Mouse (Mus musculus) right cerebral cortex, postnatal 36 days (tissue): ENCODE measurements around the gene Pappa.
A peak's percentile ranks its signal among the peaks of the same experiment; 100 is the strongest.

Experiments used
- DNase-seq, 2 experiments: peaks; one replicate each; pipeline ENCODE4 v3.0.0; 2022; ENCODE audit warnings: low spot score in 2 of 2, mixed read lengths in 1 of 2

Gene Pappa

DNA sequence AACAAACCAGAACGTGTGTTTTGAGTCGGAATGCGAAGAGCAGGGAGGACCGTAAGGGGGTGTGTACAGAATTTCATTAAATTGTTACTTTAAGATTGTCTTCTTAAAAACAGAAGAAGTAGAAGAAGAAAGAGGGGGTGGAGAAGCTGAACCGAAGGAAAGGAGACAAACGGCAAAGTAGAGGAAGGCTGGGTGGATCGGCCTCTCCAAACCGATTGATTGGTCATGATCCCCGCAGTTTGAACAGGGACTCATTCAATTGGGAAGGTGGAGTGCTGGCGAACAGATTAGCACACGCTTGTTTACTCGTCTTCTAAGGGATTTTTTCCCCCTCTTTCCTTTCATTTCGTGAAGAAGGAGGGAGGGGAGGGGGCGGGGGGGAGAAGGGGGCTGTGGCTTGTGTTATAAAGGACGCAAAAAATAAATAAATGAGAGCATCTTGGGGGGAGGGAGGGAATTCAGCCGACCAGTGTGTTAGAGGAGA lies at the start of gene Pappa:
TSS of gene Pappa (plus strand) at position 434 of the 484 bp plus-strand sequence.
- no peak for DNase-seq

DNA sequence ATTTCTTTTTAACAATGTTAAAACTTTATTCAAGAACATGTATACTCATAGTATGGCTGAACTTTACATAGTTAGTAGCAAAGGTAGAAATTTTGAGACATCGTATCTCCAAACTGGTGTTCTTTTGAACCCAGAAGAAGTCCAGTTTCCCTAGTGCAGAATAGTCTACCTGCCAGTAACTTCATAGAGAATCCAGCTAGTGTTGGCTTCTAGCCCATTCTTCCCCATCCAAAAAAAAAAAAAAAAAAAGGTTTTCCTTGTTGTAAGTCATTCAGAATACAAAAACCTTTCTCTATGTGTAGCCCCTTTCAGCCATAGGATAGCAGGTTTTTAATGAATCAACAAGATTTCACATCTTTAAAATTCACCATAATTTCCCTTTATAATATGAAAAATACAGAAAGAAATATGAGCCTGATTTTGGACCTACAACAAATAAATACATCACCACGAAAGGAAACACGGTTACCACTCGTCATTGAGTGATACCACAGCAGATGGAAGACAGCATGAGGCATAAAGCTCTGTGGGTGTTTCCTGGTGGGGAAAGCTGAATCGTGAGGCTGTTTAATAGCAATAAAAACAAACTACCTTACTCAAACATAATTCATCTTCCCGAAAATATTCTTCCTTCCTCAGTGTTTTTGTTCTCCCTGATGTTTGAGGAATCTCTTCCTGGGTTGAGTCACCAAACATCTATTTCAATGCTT lies 45.9 kb upstream of the Pappa start:
- peak in 1 of 2 experiments; percentile 1 for DNase-seq

DNA sequence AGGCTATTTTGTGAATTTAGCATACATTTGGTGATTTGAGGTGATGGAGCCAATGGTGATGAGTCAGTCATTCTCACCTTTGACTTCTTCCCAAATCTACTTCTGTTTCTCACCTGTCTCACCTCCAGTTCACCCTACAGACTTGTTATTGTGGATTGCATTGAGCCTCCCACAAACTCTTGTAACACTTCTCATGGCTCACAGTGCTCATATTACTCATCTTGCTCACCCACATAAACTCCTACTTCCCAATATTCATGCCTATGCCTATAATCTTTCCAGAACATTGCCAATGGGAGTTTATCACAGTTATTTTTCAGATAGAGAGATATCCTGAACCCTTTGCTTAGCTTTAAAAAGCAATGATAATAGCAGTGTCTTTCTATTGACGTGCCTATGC lies 37.1 kb upstream of the Pappa start:
- DNase-seq, result no peak

DNA sequence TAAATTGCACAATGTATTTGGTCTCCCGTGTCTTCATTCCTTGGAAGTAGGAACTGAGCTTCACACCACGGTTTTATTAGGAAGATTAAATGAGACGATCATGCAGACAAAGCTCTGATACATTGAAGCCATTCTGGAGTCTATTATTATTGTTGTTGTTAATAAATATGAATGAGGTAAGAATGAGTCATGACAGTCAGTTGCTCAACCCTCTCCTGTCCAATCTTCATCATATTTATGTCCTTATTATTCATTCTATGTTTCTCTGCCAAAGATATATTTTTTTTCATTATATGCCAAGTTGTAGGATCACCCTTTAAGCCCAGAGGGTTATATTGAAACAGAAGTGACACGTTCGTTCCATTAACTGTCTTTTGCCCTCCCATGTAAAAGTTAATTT lies 36.4 kb upstream of the Pappa start:
- no peak for DNase-seq

DNA sequence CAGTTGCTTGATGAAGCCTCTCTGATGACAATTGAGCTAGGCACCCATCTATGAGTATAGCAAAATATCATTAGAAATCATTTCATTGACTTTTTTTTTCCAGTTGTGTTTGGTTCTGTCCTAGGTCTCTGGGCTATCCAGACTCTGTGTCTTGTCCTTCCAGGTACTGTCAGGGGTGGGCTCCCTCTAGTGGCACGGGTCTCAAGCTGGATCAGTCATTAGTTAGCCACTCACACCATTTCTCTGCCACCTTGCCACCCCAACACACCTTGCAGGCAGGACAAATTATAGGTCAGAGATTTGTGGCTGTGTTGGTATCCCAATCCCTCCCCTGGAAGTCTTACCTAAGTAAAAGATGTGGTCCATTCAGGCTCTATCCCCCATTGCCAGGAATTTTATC lies 31.8 kb upstream of the Pappa start:
- DNase-seq, result no peak

DNA sequence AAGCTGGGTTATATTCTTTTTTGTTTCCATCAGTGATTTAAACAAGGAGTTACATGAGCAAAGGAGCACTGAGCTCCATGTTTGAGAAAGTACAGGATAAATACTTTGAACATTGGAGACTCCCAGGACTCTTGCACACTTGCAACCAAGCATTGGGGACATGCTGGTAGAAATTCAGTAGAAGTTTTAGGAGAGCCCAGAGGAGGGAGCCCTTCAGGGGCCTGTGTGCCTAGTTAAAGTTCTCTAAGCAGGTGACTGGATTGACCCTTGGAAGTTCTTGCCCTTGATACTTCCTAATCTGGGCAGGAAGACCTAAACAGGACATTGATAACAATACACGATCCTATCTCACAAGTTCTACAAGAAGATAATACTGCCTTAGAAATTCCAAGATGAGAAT lies 3.6 kb upstream of the Pappa start:
- no peak for DNase-seq

DNA sequence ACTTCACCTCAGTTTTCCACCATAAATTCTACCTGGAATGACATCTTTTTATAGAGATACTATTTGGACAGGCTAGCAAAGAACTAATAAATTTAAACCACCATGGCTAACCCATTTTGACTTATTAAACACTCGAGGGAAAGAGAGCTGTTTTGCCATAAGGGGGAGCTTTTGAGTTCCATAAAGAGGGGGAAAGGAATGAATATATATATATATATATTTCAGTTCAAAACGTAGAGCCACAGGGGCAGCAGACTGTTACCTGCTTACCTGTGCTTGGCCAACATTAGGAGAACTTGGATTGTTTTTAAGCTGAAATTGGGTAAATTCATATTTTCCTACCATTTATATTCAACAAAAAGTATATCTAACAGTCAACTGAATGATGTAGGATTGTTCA lies 1.1 kb upstream of the Pappa start:
- no peak for DNase-seq

DNA sequence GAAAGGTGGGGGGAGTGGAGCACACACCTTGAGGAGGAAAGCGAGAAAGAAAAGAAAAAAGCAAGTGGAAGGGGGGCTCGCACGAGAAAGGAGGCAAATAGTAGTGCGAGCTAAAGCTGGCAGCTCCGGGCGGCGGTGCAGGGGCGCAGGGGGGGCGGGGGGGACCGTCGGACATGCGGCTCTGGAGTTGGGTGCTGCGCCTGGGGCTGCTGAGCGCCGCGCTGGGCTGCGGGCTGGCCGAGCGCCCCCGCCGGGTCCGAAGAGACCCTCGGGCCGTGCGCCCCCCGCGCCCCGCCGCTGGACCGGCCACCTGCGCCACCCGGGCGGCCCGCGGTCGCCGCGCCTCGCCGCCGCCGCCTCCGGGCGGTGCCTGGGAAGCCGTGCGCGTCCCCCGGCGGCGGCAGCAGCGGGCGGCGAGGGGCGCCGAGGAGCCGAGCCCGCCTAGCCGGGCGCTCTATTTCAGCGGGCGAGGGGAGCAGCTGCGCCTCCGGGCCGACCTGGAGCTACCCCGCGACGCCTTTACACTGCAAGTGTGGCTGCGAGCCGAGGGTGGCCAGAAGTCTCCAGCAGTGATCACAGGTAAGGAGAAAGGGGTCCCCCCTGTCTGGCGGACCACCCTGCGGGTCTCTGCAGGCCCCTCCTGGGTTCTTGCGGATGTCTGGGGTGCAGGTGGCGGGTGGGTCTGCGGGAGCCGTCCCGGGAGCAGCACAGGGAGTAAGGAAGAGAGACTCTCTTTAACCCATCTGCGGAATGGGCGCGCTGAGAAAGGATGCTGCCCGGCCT lies 586 bp downstream of the Pappa start:
- no peak for DNase-seq

DNA sequence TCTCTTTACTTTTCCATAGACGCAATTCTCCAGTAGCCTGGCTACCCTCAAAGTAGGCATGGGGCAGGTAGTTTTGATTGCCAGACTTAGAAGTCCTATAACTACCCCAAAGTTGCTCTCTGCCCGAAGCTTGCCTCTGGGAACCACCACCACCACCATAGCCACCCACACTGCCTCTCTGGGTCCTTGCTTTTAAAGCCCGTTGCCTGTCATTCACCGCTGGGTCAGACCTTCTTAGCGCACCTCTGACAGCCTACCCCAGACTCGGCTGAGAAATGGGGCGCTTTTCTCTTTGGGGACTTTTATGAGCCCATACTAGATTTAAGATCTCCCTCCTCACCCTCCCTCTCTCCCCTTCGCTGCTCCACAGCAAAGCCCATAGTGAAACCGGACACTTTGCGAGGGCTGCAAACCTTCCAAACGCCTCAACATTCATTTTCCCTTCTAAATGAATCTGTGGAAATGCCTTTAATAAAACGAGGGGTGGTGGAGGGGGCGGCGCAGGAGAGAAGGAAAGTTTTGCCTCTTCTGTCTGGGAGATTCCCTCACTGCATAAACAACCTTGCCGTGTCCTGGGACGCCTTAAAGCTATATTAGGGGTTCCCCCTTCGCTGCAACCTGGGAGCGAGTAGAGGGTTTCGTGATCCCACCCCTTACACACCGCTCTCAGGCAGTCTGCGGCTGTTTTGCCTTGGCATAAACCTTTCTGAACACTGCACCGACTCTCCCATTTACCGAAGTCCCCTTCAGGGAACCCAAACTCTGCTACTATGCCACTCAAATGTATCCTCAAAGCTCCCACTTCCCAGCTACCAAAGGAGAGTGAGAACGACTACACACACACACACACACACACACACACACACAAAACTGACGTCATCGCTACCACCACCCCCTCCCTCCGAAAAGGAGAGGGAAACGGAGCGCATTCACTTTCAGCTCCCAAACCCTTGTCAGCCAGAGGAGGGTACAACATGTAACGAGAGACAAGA lies 1.7 kb downstream of the Pappa start:
- no peak for DNase-seq

DNA sequence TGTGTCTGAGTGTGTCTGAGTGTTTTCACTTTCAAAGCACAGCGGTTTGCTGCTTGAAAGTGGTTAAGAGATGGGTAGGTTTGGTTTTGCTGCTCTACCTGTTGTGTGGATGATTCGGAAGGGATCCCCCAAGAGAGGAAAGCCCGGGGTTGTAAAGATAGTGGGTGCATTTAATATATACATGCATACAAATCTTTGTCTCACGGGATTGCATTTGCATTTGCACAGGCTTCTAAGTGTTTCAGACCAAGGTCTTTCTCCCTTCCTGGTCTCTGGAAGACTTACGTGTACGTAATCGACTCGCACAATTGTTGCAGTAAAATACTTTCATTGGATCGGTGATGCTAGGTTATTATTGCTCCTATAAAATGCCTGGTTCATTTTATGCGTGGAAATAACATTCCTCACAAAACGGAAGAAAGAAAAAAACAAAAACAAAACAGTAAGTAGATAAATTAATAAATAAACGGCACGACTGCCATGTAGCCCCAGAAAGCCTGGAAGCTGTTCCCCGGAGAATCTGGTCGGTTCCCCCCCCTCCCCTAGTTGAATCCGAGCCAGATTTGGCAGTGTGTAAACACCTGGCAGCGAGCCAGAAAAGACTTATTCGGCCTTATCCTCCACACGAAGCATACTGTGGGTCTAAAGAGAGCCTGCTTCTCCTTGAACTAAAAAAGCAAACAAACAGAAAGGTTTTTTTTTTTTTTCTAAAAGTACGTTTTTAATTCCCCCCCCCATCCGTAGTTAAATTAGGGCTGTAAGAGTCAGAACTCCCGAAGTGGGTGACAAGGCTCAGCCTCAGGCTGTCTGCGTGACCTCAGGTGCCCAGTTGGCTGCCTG lies 2.7 kb downstream of the Pappa start:
- DNase-seq, result no peak

DNA sequence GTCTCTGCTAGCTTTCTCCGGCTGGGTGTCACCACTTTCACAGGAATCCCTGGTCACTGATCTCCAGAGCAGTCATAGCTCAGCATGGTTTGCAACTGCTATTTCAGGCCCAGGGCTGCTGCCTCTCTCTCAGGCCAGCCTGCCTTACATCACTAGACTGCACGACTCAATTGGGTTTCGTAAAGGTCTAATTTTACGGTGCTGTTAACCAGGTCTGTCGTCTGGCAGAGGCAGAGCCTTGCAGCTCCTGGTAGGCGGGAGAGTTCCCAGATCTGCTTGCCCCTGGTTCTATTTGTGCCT lies 3.3 kb downstream of the Pappa start:
- DNase-seq, result no peak

DNA sequence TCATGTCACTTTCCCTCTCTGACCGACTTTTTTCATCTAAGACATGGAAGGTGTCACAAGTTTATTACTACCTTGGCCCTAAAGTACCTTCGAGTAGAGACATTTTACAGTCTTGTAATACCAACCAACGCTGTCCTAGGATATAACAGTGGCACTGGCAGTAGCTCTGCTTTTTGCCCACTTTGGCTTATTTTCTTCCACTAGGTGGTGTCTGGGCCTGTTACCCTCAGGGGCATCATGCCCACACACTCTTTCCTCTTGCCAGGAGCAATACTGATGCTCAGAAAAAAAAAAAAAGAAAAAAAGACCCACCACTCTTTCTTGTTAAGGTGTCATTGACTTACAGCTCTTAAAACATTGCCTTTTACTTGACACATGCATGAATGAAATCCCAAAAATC lies 8.7 kb downstream of the Pappa start:
- no peak for DNase-seq

DNA sequence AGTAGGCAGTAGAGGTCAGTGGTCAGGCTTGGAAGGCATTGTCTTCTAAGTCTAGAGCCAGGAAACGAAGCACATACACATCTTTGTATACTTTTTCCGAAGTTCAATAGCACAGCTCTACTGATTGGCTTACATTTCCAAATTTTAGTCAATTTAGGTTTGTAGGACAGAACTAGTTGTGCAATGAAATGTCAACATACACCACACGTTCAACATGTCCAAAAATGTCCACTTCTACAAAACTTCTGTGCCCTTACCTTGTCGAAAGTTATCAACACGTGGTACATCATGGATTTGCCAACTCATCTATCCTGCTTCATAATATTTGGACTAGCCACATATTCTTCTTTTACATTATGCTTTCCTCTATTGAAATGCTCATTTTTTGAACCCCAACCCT lies 10.4 kb downstream of the Pappa start:
- no peak for DNase-seq

DNA sequence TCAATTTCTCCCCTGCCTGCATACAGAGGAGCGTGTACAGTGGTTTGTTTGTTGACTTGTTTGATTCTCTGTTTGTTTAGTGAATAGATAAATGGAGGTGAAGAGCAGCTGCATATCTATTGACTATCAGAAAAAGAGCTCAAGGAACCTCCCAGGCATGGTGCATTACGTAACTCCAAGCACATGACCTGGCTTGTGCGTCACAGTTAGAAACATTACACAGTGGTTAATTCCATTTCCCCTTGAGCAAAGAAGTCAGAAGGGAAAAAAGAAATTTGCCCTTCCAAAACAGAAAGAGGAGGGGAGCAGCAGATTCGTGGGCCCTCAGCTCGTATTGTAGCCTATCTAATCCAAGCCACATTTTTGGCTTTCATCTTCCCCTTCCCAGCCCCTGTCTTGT lies 11.1 kb downstream of the Pappa start:
- DNase-seq, result no peak

DNA sequence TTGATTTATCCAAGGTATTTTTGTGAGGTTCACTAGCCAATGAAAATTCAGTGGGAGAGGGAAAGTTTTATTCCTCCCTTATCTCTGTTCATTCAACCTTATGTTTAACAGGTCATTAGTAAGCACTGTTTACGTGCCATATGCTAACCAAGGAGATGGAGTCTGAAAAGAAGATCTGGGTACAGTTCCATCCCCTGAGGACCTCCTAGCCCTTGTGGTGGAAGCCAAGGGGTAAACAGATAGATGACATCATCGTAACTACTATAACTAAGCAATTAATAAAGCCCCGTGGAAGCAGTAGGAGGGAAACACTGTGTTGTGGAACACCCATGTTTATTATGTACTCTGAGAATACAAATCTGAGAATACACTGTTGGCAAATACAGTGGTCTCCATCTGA lies 12.6 kb downstream of the Pappa start:
- no peak for DNase-seq

DNA sequence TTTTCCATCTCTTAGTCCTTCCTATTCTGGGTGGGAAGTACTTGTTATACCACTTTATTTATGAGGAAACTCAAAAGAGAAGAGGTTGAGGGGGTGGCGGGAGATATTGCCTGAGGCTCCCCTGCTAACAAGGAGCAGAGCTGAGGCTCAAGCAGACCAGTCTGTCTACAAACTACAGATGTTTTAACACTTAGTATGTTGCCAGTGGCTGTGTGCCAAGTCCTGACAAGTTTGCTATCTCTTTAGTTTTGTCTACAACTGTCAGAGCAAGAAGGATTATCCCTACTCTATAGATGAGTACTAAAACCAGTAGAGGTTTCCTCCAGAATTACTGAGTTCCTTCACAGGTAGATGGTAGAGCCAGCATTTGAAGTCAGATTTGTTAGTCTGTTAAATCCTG lies 23.0 kb downstream of the Pappa start:
- no peak for DNase-seq

DNA sequence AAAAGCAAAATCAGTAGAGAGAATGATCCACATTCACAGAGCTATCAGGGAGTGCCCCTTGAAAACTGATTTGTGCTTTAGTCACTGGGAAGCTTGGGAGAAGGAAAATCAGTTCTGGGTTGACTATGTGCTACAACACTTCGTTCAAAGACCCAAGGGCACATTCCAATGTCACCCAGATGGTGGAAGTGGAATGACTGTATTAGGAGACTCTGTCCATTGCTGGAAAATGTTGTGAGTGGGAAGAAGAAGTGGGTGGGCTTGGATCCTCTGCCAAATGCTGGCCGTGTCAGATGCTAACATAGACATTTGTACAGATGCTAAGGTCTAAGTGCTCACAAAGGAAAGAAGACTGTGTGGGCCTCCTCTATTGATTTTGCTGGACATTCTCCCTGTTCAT lies 29.6 kb downstream of the Pappa start:
- no peak for DNase-seq

DNA sequence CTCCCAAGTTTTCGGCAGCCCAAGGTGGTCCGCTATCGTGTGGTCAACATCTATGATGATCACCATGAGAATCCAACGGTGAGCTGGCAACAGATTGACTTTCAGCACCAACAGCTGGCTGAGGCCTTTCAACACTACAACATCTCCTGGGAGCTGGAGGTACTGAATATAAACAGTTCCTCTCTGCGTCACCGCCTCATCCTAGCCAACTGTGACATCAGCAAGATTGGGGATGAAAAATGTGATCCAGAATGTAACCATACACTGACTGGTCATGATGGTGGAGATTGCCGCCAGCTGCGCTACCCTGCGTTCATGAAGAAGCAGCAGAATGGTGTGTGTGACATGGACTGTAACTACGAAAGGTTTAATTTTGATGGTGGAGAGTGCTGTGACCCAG lies 32.3 kb downstream of the Pappa start:
- DNase-seq, result no peak

DNA sequence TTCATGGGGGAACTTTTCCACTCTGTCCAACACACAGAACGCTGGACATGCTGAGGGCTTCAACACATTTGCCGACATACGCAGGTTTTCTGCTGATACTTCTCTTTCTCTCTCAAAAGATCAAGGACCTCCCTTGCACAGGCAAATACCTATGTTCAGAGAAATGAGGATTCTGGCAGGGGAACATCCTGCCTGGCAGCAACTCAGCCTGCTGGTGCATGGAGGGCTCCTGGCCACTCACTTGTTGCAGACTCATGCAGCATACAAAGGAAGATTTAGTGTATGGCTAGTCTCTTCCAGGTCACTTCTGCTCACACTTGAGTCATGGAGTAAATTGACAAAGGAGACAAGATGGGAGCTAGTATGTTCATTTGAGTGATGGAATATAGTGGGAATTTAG lies 34.7 kb downstream of the Pappa start:
- no peak for DNase-seq

DNA sequence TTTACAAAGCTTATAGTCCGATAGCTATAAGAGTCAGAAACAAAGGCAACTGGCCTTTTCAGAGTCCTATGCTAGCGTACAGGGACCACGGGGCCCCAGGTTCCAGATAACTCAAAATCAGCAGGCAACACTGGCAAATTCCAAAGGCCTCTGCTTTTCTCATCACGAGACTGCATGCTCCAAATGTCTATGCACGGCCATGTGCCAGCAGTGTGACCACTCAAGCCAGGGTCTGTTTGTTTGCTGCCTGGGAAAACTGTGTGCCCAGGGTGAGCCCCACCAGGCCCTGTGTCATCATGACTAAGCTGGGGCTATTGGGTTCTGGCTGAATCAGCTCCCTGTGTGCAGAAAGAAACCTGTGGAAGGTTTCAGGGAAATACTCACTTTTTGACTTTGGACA lies 35.5 kb downstream of the Pappa start:
- no peak for DNase-seq

DNA sequence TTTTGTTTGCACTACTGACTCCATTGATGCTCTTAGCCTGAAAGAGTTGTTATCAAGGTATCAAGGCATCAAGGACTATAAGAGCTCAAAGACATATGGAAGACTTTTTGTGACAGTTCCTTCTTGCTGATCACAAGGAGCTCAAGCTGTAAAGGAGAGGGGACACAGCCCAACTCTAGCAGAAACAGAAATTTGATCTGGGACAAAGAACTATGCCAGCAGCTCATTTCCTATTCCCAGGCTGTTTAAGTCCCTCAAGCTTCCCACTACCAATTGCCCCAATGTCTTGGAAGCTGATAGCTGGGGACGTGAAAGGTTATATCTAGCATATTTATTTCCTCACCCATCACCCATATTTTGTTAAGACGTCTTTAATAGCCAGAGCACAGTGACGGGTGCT lies 39.7 kb downstream of the Pappa start:
- DNase-seq, result no peak
